Mouse (Mus musculus) adrenal gland, adult (tissue): ENCODE results near the gene Kcnma1.
A peak's percentile ranks its signal among the peaks of the same experiment; 100 is the strongest.

Experiments
- DNase-seq, 2 experiments: peaks; one replicate each; pipeline ENCODE4 v3.0.0; 2022 to 2023; ENCODE audit warnings: low spot score in 1 of 2; ENCODE audit not compliant: inconsistent age in 2 of 2

Gene Kcnma1

DNA sequence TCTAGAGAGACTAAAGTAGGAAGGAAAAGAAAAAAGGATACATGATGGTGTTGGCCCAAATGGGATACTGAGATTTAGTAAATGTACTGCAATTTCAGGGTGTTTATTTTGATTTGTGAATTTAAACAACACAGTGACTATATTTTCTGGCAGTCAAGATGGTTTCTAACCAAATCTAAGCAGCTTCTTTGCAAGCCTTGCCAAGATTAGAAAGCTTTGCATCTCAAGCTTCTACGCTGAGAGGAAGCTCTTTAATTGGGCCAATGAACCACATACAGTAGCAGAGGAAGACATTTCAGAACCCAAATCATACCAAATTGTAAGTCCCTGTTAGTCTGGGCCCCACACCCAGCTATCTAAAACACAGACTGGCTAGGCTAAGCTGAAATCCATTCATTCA, 527.6 kb downstream of the Kcnma1 start:
- DNase-seq, result no peak

DNA sequence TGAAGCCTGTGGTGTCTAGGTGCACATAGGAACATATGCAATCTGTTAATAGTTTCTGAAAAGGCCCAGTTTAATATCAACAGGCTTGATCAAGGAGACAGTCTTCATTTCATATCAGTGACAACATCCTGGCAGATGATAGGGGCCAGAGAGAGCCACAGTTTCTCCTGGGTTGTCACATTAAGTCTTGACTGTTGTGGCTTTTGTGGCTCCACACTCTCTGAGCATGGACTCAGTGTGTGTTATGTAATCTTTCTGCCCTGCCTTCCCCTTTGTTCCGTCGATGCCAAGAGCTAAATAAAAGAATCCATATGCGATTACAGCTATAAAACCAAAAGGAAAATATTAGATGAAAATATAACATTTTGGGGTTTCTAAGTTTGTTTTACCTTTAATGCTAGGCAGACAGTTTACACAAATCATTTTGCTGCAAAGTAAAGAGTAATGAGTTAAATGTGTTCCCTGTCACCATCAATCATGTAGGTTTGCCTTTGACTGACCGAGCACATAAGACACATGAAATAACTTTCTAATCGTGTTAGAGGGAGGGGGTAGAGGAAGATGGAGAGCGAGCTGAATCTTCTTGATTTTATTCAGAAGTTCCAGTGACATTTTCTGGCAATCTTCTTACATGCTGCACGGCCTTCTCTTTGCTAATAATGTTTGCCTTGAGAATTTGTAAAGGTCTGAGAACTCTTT, 528.3 kb downstream of the Kcnma1 start:
- no peak for DNase-seq

- no peak for DNase-seq
These were observed 539.2 kb downstream of the Kcnma1 start for GRCm38 (mm10) chr14:23475129-23475528.

- no peak for DNase-seq
These were observed 544.2 kb downstream of the Kcnma1 start for GRCm38 (mm10) chr14:23470071-23470470.

GRCm38 (mm10) chr14:23465135-23465534, 549.2 kb downstream of the Kcnma1 start:
- DNase-seq, result no peak

GRCm38 (mm10) chr14:23458560-23458959, 555.7 kb downstream of the Kcnma1 start:
- no peak for DNase-seq

GRCm38 (mm10) chr14:23451681-23452080, 562.6 kb downstream of the Kcnma1 start:
- no peak for DNase-seq

DNA sequence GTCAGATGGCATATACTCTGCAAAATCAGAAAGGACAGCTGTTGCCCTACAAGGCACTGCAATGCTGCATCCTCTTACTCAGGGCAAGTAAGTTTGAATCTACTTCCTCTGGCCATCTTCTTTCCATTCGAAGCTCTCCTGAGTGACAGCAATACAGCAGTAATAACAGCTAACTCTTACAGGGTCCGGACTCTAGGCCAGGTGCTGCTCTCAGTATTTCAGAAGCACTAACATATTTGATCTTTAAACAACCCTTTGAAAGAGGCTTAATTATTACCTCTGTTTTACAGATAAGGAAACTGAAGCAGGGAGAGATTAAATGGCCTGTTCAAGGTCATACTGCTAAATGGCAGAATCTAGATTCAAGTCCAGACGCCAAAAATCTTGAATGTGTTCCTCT, 576.8 kb downstream of the Kcnma1 start:
- DNase-seq, result no peak

GRCm38 (mm10) chr14:23435861-23436260, 578.4 kb downstream of the Kcnma1 start:
- no peak for DNase-seq

- peak in 1 of 2 experiments; percentile 48 for DNase-seq
These were observed 584.3 kb downstream of the Kcnma1 start for GRCm38 (mm10) chr14:23430006-23430405.

- peak in 1 of 2 experiments; percentile 64 for DNase-seq
These were observed 585.2 kb downstream of the Kcnma1 start for GRCm38 (mm10) chr14:23429043-23429442.

GRCm38 (mm10) chr14:23422481-23423040, 591.7 kb downstream of the Kcnma1 start:
- no peak for DNase-seq

GRCm38 (mm10) chr14:23418955-23419354, 595.3 kb downstream of the Kcnma1 start:
- peak in 1 of 2 experiments; percentile 65 for DNase-seq

- no peak for DNase-seq
These were observed 607.2 kb downstream of the Kcnma1 start for GRCm38 (mm10) chr14:23407051-23407450.

DNA sequence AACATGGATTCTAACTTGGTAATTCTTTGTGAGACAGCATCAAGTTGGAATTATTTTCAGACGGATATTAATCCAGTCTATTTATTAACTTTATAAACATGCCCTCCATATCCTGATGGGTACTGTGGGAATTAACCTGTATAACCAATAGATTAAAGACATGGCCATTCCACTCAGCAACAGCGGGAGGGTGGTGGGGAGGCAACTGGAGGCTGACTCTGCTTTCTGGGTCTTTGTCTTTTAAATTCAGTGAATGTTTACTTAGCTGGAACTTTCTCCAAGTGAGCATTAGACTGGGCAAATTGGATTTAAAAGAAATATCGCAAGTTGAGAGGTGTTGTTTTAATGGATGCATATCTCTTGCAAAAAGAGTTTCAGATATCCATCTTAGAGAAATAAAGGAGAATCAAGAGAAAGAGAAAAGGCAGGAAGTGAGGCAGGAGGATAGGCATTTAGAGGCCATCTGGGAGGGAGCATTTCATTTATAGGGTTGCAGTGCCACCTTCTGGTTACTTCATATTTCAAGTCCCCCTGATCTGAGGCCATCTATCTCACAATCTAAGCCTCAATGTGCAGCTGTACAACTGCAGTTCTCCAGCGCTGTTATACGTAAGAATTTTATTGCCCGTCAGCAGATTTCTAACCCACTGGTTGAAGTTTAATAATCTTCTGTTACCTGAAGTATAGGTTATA, 613.4 kb downstream of the Kcnma1 start:
- peak; percentile 55 to 90 for DNase-seq

DNA sequence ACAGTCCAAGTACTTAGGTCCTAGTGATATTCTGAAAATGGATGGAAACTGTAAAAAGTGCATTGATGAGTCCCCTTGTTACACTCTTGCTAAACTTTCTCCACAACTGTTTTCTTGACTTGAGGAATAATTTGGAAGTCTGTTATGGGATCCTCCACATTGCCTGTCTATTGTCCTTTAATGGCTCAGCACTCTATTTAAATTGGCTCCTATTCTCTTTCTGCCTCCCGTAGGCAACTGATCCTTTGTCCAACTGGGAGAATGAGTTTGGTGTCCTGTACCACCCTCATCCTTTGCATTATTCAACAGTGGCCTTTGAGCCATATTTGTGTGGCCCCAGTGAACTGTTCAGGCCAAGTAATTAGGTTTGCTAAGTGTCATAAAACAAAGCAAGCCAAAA, 616.6 kb downstream of the Kcnma1 start:
- DNase-seq, result no peak

GRCm38 (mm10) chr14:23391566-23391965, 622.7 kb downstream of the Kcnma1 start:
- peak; percentile 22 to 35 for DNase-seq

- no peak for DNase-seq
These were observed 623.5 kb downstream of the Kcnma1 start for GRCm38 (mm10) chr14:23390768-23391167.

- no peak for DNase-seq
These were observed 624.1 kb downstream of the Kcnma1 start for GRCm38 (mm10) chr14:23390161-23390560.

- no peak for DNase-seq
These were observed 627.5 kb downstream of the Kcnma1 start for GRCm38 (mm10) chr14:23386786-23387185.

DNA sequence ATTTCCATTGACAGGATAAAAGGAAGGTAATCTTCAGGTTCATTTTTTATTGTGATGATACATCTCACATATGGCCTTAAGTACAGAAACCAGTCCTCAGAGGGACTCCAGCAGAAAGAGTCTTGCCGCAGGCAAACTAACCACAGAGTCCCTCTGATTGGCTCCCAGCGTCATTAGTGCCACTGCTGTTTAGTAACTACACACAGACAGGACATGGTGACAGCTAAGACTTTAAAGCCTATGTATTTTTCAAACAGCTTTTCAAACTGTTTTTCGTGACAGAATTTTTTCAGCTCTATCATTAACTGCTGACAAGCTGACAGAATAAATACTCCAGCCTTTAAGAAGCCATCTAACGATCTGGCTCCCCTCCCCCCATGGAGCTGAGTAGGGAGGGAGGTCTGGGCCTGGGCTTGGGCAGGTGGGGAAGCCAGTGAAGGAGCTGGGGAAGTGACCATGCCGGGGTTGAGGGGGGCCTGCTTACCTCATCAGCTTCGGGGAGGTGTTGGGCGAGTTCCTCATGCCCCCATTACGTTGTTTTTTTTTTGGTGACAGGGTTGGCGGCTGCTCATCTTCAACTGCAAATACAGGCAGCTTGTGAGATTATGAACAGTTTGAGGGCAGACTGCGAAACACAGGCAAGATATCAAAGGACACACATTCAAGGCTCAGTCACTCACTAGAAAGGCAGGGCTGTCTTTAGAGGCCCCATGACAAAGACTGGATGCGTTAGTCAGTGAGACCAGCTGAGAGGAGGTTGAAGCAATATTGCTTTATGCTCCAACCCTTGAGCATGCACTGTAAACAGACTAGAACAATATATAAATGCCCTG, 628.3 kb downstream of the Kcnma1 start:
- DNase-seq, result no peak
